Mouse (Mus musculus) common myeloid progenitor, adult 5-6 weeks (primary cell): ENCODE measurements around the gene Ifitm7. TPM values are rescaled to one million over a fixed set of nuclear protein-coding genes. Genes with fewer than 3 reads are reported as not detected.
"Not testable (repeated sequence)": the region's sequence is repeated elsewhere in the genome, so short reads cannot be mapped to it uniquely, and the experiment has no call there.

Experiments used
- ATAC-seq: replicated peaks from 2 replicates; pipeline ENCODE4 v1.8.0; 2016; ENCODE audit warnings: low read depth, mild to moderate bottlenecking, moderate TSS enrichment, inconsistent platforms; ENCODE audit not compliant: poor library complexity, severe bottlenecking
- total RNA-seq: library from RNA; stranded (forward); fragments of 200-1000, 187-1606 nt; gene quantifications from 2 replicates; pipeline ENCODE4 v1.2.3, GENCODE M21; 2017

Ifitm7 gene
- total RNA-seq, 1 experiment from 2014 or later = 3.3 TPM

DNA sequence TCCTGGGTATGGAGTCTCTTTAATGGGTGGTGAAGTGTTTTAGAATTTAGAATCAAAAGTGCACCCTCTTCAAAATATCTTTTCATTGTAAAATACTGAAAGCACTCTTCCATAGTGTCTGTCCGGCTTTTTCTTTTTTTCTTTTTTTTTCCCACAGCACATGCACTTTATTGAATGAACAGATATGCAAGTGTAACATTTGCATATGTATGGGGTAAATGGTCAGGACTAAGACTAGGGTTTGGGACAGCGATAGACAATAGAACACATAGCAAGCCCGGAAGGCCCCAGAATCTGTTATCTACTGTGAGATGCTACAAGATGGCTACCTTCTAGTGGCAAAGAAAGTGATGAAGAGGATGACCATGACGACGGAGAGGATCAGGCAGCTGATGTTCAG, 3.5 kb downstream of the Ifitm7 start:
- ATAC-seq = no peak

DNA sequence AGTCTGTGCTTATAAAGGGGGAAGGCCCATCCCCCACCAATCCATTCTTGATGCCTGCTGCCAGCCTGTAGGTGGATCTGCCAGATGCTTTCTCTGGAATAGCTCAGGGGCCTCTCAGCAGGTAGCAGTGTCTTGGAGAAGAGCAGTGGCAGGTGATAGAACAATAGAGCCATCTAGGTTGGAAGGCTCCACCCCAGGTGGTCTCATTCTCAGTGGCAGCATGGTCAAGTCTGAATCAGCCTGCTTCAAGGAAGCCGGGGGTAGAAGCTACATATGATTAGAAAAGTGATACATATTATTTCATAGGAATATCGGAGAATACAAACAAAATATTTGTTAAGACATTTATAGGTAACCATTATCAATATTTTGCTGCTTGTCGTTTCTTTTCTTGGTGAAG, 5.0 kb downstream of the Ifitm7 start:
- ATAC-seq = not testable (repeated sequence)

DNA sequence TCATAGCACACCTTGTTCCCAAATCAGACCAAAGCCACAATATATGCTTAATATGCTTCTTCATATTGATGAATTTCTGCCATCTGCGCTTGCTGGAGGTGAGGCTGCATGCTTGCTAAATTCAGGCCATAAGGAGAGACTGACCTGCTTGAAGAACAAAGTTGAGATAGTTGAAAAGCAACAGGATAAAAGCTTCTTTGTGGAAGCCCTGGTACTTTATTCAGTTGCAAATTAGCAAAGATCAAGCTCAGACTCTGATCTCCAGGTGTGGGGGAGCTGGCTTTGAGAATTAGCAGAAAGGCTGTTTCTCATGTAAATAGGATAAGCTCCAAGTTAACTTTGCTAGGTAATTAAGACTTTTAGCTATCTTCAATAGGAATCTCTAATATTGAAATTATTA, 9.7 kb downstream of the Ifitm7 start:
- not testable (repeated sequence) for ATAC-seq

DNA sequence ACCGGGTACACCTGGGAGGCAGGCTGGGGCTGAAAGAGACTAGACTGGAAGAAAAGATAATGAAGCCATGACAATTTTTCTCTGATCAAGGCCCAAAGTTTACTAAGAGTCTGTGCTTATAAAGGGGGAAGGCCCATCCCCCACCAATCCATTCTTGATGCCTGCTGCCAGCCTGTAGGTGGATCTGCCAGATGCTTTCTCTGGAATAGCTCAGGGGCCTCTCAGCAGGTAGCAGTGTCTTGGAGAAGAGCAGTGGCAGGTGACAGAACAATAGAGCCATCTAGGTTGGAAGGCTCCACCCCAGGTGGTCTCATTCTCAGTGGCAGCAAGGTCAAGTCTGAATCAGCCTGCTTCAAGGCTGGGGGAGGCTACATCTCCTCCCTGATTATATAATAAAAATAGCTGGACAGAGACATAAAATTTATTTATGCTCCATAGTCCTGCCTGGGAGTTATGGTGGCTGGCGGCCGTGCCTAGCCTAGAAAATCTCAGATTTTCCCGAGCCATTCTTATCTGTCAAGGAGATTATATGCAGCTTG, 10.3 kb downstream of the Ifitm7 start:
- ATAC-seq = not testable (repeated sequence)

DNA sequence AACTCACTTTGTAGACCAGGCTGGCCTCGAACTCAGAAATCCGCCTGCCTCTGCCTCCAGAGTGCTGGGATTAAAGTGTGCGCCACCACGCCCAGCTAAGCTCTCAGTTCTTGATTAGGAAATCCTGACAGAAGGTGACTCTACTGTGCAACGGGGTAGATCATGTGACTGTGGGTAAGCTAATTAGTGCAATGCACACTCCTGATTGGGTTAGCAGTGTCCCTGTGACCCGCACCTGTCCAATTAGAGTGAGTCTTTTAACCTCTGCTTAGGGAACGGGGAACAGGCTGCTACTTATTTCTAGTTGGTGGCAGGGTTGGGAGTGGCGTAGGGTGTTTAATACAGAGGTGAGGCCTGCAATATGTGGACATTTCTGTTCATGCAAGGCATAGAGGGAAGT, 14.6 kb downstream of the Ifitm7 start:
- ATAC-seq = no peak

DNA sequence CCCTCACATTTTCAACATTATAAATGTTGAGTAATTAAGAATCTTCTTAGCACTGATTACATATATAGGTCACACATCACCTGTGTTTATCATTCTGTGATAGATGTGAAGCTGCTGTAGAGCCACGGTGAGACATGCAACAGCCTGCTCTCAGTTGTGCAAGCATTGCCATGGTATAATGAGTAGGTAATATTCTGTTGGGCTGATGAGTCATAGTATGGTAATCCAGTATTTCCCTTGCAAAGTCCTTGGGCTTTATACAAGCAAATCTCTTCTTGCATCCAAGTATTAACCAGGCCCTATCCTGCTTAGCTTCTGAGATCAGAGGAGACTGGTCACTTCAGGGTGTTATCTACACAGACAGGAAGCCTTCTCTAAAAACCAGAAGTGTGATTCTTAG, 17.6 kb downstream of the Ifitm7 start:
- ATAC-seq = no peak

DNA sequence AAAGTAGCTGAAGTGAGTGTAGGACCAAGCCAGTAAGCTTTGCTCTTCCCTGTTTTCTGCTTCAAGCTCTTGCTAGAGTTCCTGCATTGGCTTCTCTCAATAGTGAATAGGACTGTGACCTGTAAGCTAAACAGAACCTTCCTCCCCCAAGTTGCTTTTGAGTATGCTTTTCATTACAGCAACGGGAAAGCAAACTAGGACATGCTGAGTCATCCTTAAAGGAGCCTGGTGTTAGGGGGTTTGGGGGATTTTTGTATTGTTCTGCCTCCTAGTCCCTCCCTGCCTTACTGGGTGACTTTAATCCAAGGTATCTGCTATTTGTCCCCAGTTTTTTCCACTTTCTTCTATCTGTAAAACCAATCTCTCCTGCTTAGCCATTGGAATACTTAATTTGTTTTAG, 24.6 kb downstream of the Ifitm7 start:
- no peak for ATAC-seq

DNA sequence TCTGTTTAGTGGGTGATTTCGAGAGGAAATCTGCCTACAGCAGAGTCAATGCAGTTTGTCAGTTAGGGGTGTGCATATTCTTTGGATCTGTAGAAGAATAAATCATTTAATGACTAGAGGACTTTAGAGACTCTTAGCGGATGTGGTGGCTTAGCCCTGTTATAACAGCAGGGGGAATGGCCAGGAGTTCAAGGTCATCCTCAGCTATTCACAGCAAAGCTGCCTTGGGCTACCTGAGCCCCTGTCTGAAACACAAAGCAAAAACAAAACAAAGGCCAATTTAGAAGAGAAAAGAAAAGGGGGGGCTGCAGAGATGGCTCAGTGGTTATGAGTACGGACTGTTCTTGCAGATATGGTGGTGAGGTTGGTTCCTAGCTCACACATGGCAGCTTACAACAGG, 35.4 kb downstream of the Ifitm7 start:
- no peak for ATAC-seq

DNA sequence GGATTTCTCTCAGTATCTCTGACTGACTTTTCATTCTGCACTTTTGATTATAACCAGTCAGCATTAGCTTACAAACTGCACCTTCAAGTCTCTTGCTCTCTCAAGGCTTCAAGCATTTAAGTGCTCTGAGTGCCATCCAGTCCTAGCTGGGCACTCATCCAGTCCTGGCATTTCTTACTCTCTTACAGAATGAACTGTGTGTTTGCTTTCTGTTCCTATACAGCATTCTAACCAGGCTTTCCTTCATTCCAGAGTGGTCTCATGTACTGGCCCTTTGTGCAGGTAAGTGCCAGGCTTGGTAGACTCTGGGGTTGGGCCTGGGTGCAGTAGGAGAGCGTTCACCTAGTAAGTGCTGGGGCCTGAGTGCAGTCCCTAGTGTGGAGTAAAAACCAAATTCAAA, 40.4 kb downstream of the Ifitm7 start:
- no peak for ATAC-seq

DNA sequence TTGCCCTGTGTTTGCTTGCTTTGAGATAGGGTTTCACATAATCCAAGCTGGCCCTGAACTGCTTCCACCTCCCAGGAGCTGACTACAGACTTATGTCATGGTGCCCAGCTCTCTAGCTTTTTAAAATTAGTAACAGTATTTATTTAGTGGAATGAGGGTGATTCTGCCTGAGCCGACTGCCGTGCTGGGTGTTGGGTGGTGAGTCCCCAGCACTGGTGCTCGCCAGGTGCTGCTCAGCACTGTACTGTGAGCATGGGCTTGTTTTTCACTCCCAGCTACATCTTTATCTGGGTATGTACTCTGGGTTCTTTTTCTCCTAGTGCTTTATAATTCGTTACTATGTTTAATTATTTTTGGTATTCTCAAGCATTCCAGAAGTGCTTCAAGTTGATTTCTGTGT, 41.5 kb downstream of the Ifitm7 start:
- no peak for ATAC-seq

DNA sequence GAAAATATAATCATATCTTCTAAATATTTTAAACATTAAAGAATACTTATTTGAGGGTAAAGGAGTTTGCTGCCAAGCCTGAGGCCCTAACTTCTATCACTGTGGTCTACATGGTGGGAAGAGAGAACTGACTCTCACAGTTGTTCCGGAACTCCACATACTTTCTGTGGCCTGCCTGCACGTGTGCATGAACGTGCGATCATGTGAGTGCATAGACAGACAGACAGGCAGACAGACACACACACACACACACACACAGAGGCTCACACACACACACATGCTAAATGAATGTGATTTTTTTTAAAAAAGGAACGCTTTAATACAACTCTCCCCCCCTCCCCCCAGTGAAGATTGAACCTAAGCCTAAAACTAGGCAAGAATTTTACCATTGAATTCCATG, 41.9 kb downstream of the Ifitm7 start:
- ATAC-seq = no peak

DNA sequence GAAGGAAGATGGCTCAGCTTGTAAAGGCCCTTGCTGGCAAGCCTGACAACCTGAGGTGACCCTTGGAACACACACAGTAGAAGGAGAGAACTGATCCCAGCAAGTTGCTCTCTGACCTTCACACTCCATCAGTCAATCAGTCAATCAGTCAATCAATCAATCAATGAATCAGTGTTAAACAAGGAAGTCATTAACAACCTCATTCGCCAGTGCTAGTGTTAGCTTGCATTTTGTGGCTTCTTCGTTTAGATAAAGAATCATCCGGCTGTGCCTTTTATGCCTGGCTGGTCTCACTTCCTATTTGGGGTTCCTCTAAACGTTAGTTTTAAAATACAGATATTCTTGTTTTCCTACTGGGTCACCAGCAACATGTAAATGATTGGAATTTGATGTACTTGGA, 42.5 kb downstream of the Ifitm7 start:
- ATAC-seq = 0 out of 2 replicates have a peak, but pooled peaks have one; percentile 42

DNA sequence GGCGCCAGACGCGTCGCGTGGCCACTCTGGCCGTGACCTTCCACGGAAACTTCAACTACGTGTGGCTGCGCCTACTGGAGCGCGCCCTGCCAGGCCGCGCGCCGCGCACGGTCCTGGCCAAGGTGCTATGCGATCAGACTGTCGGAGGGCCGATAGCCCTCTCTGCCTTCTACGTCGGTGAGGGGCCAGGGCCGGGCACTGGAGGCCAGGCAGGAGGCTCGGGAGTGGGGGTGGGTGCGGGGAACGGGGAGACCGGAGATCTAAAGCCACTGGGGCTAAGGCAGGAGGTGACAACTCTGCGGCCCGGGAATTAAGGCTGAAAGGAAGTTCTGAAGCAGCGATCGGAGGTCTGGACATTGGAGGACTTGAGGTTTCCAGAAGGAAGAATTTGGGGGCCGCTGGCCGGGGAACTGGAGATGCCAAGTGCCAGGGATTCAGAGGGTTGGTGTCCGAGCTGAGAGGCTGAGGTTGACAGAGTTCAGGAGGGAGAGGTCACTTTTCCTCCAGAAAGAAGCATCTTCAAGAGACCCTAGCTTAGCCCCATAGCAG, 45.8 kb downstream of the Ifitm7 start:
- 0 out of 2 replicates have a peak, but pooled peaks have one; percentile 22 for ATAC-seq

DNA sequence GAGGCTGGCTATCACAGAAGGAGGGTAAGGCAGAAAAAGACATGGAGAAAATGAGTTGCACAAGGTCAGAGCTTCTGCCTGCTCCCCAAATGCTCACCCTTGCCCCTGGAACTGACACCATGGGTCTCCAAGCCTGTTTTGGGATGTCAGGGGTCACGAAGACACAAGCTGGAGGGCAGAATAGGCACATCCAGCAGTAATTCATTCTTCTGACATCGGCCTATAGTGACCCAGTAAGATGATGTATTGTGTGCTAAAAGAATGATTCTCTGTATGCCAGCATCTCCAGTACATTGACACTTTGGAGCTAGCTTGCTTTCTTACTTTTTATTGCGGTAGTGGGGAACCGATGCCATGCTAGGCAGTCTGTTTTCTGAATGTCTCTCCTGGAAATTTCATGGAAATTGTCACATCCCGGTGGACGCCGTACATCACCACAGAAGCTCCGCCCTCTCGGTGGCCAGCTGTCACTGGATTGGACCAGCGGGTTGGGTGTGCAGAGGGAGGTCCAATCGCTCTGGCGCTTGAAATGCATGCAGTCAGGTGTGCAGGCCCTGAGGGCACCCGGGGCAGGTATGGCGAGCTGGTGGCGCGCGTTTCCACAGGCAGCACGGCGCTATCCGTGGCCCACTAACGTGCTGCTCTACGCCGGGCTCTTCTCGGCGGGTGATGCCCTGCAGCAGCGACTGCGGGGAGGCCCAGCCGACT, 46.4 kb downstream of the Ifitm7 start:
- ATAC-seq = no peak

Other genes with a start within 250 kb of the Ifitm7 start
- gene Rrn3, start 206.2 kb downstream of the Ifitm7 start, total RNA-seq = 52.6 and 58.4 TPM in 2 replicates
- gene Ntan1, start 168.0 kb downstream of the Ifitm7 start, total RNA-seq = 53.0 and 76.2 TPM in 2 replicates
- 74.9 and 85.5 TPM in 2 replicates for gene Pdxdc1, start 83.8 kb downstream of the Ifitm7 start, total RNA-seq
- gene Mpv17l, start 83.7 kb downstream of the Ifitm7 start, total RNA-seq = 0.78 and 0.87 TPM in 2 replicates
- gene 2900011O08Rik, start 284 bp downstream of the Ifitm7 start, total RNA-seq = not detected in 2 replicates
- gene Nde1, start 176.4 kb upstream of the Ifitm7 start, total RNA-seq = 62.4 and 88.1 TPM in 2 replicates
- gene Marf1, start 176.5 kb upstream of the Ifitm7 start, total RNA-seq = 31.7 and 32.9 TPM in 2 replicates